Mouse (Mus musculus) lung, embryonic 14.5 days (tissue): ENCODE measurements around the gene Mxra7. TPM values are rescaled to one million over a fixed set of nuclear protein-coding genes. Genes with fewer than 3 reads are reported as not detected.
A peak's percentile ranks its signal among the peaks of the same experiment; 100 is the strongest.

Experiments used
- ATAC-seq: fragments of 200-750 bp; cut with Nextera tagmentation; 2 replicates; pipeline ENCODE4 v1.8.0; 2017; ENCODE audit warnings: mild to moderate bottlenecking, moderate TSS enrichment, moderate library complexity; ENCODE audit not compliant: insufficient read depth
- DNase-seq: peaks from one replicate; pipeline ENCODE4 v3.0.0-alpha.2; 2015
- H3K27ac ChIP-seq: fragments of 300-500 bp; sonication (generic); 2 replicates; pipeline ENCODE4 v1.5.1; 2014; ENCODE audit warnings: low read depth, mild to moderate bottlenecking, moderate library complexity
- H3K27me3 ChIP-seq: fragments of 300-500 bp; sonication (generic); 2 replicates; pipeline ENCODE4 v1.6.1; 2014; ENCODE audit warnings: low read length, control low read depth; ENCODE audit not compliant: insufficient read depth
- H3K36me3 ChIP-seq: fragments of 300-500 bp; sonication (generic); 2 replicates; pipeline ENCODE4 v1.6.1; 2014; ENCODE audit warnings: control low read depth; ENCODE audit not compliant: insufficient read depth
- H3K4me1 ChIP-seq: fragments of 300-500 bp; sonication (generic); 2 replicates; pipeline ENCODE4 v1.6.1; 2014; ENCODE audit warnings: antibody characterized with exemption, control low read depth; ENCODE audit not compliant: insufficient read depth
- H3K4me2 ChIP-seq: fragments of 300-500 bp; sonication (generic); 2 replicates; pipeline ENCODE4 v1.6.1; 2014; ENCODE audit warnings: mild to moderate bottlenecking
- H3K4me3 ChIP-seq: fragments of 300-500 bp; sonication (generic); 2 replicates; pipeline ENCODE4 v1.5.1; 2014; ENCODE audit warnings: low read depth, low read length
- H3K9ac ChIP-seq: fragments of 300-500 bp; sonication (generic); 2 replicates; pipeline ENCODE4 v1.6.1; 2014
- H3K9me3 ChIP-seq: fragments of 300-500 bp; sonication (generic); 2 replicates; pipeline ENCODE4 v1.6.1; 2016; ENCODE audit warnings: low read depth, low read length, control low read depth
- CTCF ChIP-seq: IDR thresholded peaks from 2 replicates; pipeline ENCODE4 v1.5.1; 2016; ENCODE audit warnings: antibody characterized with exemption, low read depth
- WGBS: fragments of 180-500 bp; shearing (Covaris S2); extraction: QIAGEN DNeasy Blood & Tissue Kit; methylation state at CpG from one replicate; pipeline ENCODE4 v1.1.7; 2014; 5-methylcytosine and 5-hydroxymethylcytosine counted together
- polyA plus RNA-seq: library from polyadenylated mRNA; unstranded; fragments of >200 nt; fragmentation: Nextera tagmentation; extraction: Ambion mirVana; gene quantifications from 2 replicates; pipeline ENCODE4 v1.2.1, GENCODE M21; 2014

Gene Mxra7
- polyA plus RNA-seq, 1 experiment from 2014 or later = 15.9 TPM

GRCm38 (mm10) chr11:116816769-116817168 lies 11.1 kb downstream of the Mxra7 start:
- no peak overlapping the region for H3K27ac ChIP-seq
- ATAC-seq = no peak
- peaks cover 34% of the 10 kb centered on the region for H3K4me1 ChIP-seq
- no peak for DNase-seq
- no peaks in the 10 kb centered on the region for H3K36me3 ChIP-seq
- no peak overlapping the region for H3K9ac ChIP-seq
- H3K4me3 ChIP-seq = no peak overlapping the region
- 73% methylated on average over 5 of the region's 5 CpGs for WGBS
- TF ChIP-seq CTCF = no peak
- no peaks in the 10 kb centered on the region for H3K27me3 ChIP-seq
- H3K9me3 ChIP-seq = no peaks in the 10 kb centered on the region
- H3K4me2 ChIP-seq = no peak overlapping the region

- H3K9ac ChIP-seq = peak overlapping the region; percentile 26; the same call in 1 of the 2 replicates
- H3K4me2 ChIP-seq = peak overlapping the region; percentile 39; the same call in 1 of the 2 replicates
- TF ChIP-seq CTCF = no peak
- DNase-seq (peak; percentile 53), ATAC-seq (no peak)
- no peak overlapping the region for H3K4me3 ChIP-seq
- peaks cover 32% of the 10 kb centered on the region for H3K4me1 ChIP-seq
- H3K27me3 ChIP-seq = no peaks in the 10 kb centered on the region
- WGBS = 22% methylated on average over 7 of the region's 7 CpGs
- H3K36me3 ChIP-seq = no peaks in the 10 kb centered on the region
- peak overlapping the region; percentile 94 for H3K27ac ChIP-seq
- H3K9me3 ChIP-seq = no peaks in the 10 kb centered on the region
These were observed 12.9 kb downstream of the Mxra7 start for GRCm38 (mm10) chr11:116814884-116815415.

- Histone ChIP-seq H3K9me3 (no peaks in the 10 kb centered on the region), H3K9ac (peak overlapping the region; percentile 26; the same call in 1 of the 2 replicates), H3K36me3 (0 out of 2 replicates have a peak, but pooled peaks cover 5% of the 10 kb centered on the region), H3K4me1 (peaks cover 32% of the 10 kb centered on the region), H3K4me2 (peak overlapping the region; percentile 39), H3K27me3 (no peaks in the 10 kb centered on the region), H3K4me3 (no peak overlapping the region), H3K27ac (peak overlapping the region; percentile 94)
- peak; percentile 76 for ATAC-seq
- WGBS = 16% methylated on average over 20 of the region's 20 CpGs
- no peak for TF ChIP-seq CTCF
- peak; percentile 89 for DNase-seq
These were observed 13.6 kb downstream of the Mxra7 start for GRCm38 (mm10) chr11:116814076-116814883.

GRCm38 (mm10) chr11:116813610-116814009 lies 14.2 kb downstream of the Mxra7 start:
- H3K27ac ChIP-seq = peak overlapping the region; percentile 94
- no peak overlapping the region for H3K4me3 ChIP-seq
- H3K9me3 ChIP-seq = no peaks in the 10 kb centered on the region
- peaks cover 32% of the 10 kb centered on the region for H3K4me1 ChIP-seq
- H3K27me3 ChIP-seq = no peaks in the 10 kb centered on the region
- 78% methylated on average over 13 of the region's 13 CpGs for WGBS
- H3K9ac ChIP-seq = peak overlapping the region; percentile 6; the same call in 1 of the 2 replicates
- no peak for ATAC-seq
- peak overlapping the region; percentile 39; the same call in 1 of the 2 replicates for H3K4me2 ChIP-seq
- 0 out of 2 replicates have a peak, but pooled peaks cover 5% of the 10 kb centered on the region for H3K36me3 ChIP-seq
- TF ChIP-seq CTCF = no peak
- DNase-seq = no peak

GRCm38 (mm10) chr11:116812793-116813529 lies 14.9 kb downstream of the Mxra7 start:
- WGBS = 37% methylated on average over 21 of the region's 21 CpGs
- H3K4me1 ChIP-seq = peaks cover 32% of the 10 kb centered on the region
- no peaks in the 10 kb centered on the region for H3K27me3 ChIP-seq
- ATAC-seq = peak; percentile 23; the same call in 1 of the 2 replicates
- no peaks in the 10 kb centered on the region for H3K9me3 ChIP-seq
- H3K9ac ChIP-seq = 0 out of 2 replicates have a peak overlapping the region, but pooled peaks have one; percentile 2
- TF ChIP-seq CTCF = peak; percentile 34
- H3K36me3 ChIP-seq = 0 out of 2 replicates have a peak, but pooled peaks cover 5% of the 10 kb centered on the region
- H3K4me3 ChIP-seq = no peak overlapping the region
- peak; percentile 81 for DNase-seq
- H3K4me2 ChIP-seq = peak overlapping the region; percentile 39; the same call in 1 of the 2 replicates
- H3K27ac ChIP-seq = peak overlapping the region; percentile 94

- peak overlapping the region; percentile 66 for H3K4me2 ChIP-seq
- H3K27ac ChIP-seq = peak overlapping the region; percentile 82
- H3K4me3 ChIP-seq = peak overlapping the region; percentile 32
- peak; percentile 87 for DNase-seq
- peaks cover 32% of the 10 kb centered on the region for H3K4me1 ChIP-seq
- H3K9me3 ChIP-seq = no peaks in the 10 kb centered on the region
- ATAC-seq = peak; percentile 77
- 0 out of 2 replicates have a peak, but pooled peaks have one; percentile 14 for TF ChIP-seq CTCF
- WGBS = 8% methylated on average over 32 of the region's 32 CpGs
- 0 out of 2 replicates have a peak, but pooled peaks cover 5% of the 10 kb centered on the region for H3K36me3 ChIP-seq
- no peaks in the 10 kb centered on the region for H3K27me3 ChIP-seq
- H3K9ac ChIP-seq = peak overlapping the region; percentile 18
These were observed 16.6 kb downstream of the Mxra7 start for GRCm38 (mm10) chr11:116810983-116811901.
